8 mouse cellular contexts compared by ENCODE assay signal in the genomic region with DNA sequence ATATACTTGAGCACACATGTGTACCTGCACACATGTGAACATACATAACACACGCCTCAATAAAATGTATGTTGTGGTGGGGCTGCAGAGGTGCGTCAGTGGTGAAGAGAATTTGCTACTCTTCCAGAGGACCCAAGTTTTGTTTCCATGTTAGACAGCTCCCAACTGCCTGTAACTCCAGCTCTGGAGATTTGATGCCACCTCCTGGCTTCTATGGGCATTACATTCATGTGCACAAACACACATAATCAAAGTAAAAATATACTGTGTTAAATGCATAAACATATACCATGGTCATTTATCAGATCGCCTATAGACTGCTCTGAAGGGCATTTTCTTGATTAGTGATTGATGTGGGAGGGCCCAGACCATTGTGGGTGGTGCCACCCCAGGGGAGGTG. TPM values are rescaled to one million over a fixed set of nuclear protein-coding genes. Genes with fewer than 3 reads are reported as not detected.
A peak's percentile ranks its signal among the peaks of the same experiment; 100 is the strongest.
DNase-seq lines count a peak whose midpoint lies in the region; ATAC-seq lines count a peak whose summit lies in the region.

No protein-coding gene starts in this region.

- no peak overlapping the region for H3K4me2 ChIP-seq in hindbrain, embryonic 15.5 days

- intact Hi-C loops in left cerebral cortex, postnatal 25 days (cut with DNase I): loop anchor here (1.0 to 5.0 kb wide), 3 partner anchors 77 to 210 kb away; no protein-coding TSS in a partner anchor

- peak; percentile 64 for DNase-seq in kidney, adult 18-20 months
- no peak for DNase-seq in kidney, adult 11 months
- peak; percentile 51 for DNase-seq in adrenal gland, adult 2 months
- peak; percentile 40 for DNase-seq in embryo, embryonic 9.5 days (ENCODE audit: extremely low spot score)
- peak; percentile 55 to 67 for DNase-seq in left cerebral cortex, postnatal 25 days (ENCODE audit: low spot score in 2 of 2)
- DNase-seq in monocyte, adult 2 months (ENCODE audit: low read depth in 1 of 2, low spot score in 2 of 2): peak; percentile 10 to 34
- peak; percentile 9 to 18 for DNase-seq in thymus, adult 18-20 months

- H3K9ac ChIP-seq in hindbrain, embryonic 15.5 days: no peak overlapping the region

- no peaks in the 10 kb centered on the region for H3K27me3 ChIP-seq in hindbrain, embryonic 15.5 days

- ATAC-seq in hindbrain, embryonic 15.5 days (ENCODE audit: low FRiP score, low read depth): peak; percentile 42; the same call in 1 of the 2 replicates

- no peaks in the 10 kb centered on the region for H3K36me3 ChIP-seq in hindbrain, embryonic 15.5 days

- H3K4me1 ChIP-seq in hindbrain, embryonic 15.5 days (replicated peaks): peaks cover 22% of the 10 kb centered on the region

- no peak overlapping the region for H3K27ac ChIP-seq in hindbrain, embryonic 15.5 days (replicated peaks)

- 53% methylated on average over 3 of the region's 3 CpGs for WGBS in hindbrain, embryonic 15.5 days

- no peaks in the 10 kb centered on the region for H3K9me3 ChIP-seq in hindbrain, embryonic 15.5 days

- H3K4me3 ChIP-seq in hindbrain, embryonic 15.5 days: no peak overlapping the region

RNA-seq across cellular contexts. Expression of a gene that starts 2.2 kb away (rescaled TPM):
- total RNA-seq in adrenal gland, adult 2 months (2021): 1 to 10 TPM in 1 of 2 experiments, not detected in 1; 1.5 TPM
- 0.24 TPM in 1 of 2 replicates, not detected in the other for polyA plus RNA-seq in adrenal gland, adult 2 months (2012; rRNA removed)
- 1.1 and 1.3 TPM in 2 replicates for polyA plus RNA-seq in hindbrain, embryonic 15.5 days (2015; fragmentation: Nextera tagmentation; extraction: Ambion mirVana)
- not detected for total RNA-seq in left cerebral cortex, postnatal 25 days (2021)

RNA-seq across cellular contexts. Expression of a gene that starts 2.3 kb away (rescaled TPM):
- 10 to 100 TPM; 23.2 to 28.9 TPM for total RNA-seq in adrenal gland, adult 2 months (2021)
- polyA plus RNA-seq in adrenal gland, adult 2 months (2012; rRNA removed): 5.5 and 8.6 TPM in 2 replicates
- polyA plus RNA-seq in hindbrain, embryonic 15.5 days (2015; fragmentation: Nextera tagmentation; extraction: Ambion mirVana): 19.7 and 20.9 TPM in 2 replicates
- 10 to 100 TPM; 19.4 to 19.5 TPM for total RNA-seq in left cerebral cortex, postnatal 25 days (2021)
